Mouse (Mus musculus): ENCODE measurements around the gene Gm21897. TPM values are rescaled to one million over a fixed set of nuclear protein-coding genes. Genes with fewer than 3 reads are reported as not detected.
"Not testable (repeated sequence)": the region's sequence is repeated elsewhere in the genome, so short reads cannot be mapped to it uniquely, and the experiment has no call there.

The Gm21897 gene
- not detected in 2 replicates for polyA plus RNA-seq (2015; fragmentation: Nextera tagmentation; extraction: Ambion mirVana)

DNA sequence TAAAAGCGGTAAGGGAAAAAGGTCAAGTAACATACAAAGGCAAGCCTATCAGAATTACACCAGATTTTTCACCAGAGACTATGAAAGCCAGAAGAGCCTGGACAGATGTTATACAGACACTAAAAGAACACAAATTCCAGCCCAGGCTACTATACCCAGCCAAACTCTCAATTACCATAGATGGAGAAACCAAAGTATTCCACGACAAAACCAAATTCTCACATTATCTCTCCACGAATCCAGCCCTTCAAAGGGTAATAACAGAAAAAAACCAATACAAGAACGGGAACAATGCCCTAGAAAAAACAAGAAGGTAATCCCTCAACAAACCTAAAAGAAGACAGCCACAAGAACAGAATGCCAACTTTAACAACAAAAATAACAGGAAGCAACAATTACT lies at the start of gene Gm21897:
Gene Gm21897, plus strand, starts transcription at position 301 of the 400 bp plus-strand sequence.
- not testable (repeated sequence) for ATAC-seq; H3K4me3 ChIP-seq (ENCODE audit: low read depth, low read length); H3K4me2 ChIP-seq (replicated peaks; ENCODE audit: low read depth, low read length); H3K9me3 ChIP-seq (ENCODE audit: low read length); H3K36me3 ChIP-seq (ENCODE audit: insufficient read depth, low read length); H3K27me3 ChIP-seq (replicated peaks; ENCODE audit: insufficient read depth, low read length); H3K4me1 ChIP-seq (ENCODE audit: insufficient read depth, low read depth, low read length); DNase-seq (ENCODE audit: low spot score); H3K27ac ChIP-seq (ENCODE audit: low read length); H3K9ac ChIP-seq (replicated peaks; ENCODE audit: low read depth)
- no CpG with 5 or more reads among the region's 4 CpGs for WGBS

DNA sequence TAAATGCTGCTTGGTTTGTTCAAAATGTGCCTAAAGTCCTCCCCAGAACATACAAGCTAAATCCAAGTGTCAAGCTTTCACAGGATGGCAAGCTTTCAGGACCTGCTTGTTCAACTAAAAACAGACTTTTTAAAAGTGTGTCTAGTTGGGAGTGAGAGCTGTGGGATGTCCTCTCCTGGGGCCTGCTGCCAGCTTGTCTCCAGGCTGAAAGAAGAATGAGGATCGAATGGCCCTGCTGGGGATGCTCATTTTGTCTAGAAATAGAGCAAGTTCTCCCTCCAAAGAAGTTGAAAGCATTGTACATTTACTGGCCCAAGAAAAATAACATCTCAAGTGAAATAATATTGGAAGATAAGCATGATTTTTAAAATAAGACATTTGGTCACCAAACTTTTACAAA lies 45.0 kb upstream of the Gm21897 start:
- Histone ChIP-seq H3K27me3 (replicated peaks; ENCODE audit: insufficient read depth, low read length) (no peaks in the 10 kb centered on the region), H3K4me1 (ENCODE audit: insufficient read depth, low read depth, low read length) (no peaks in the 10 kb centered on the region), H3K9ac (replicated peaks; ENCODE audit: low read depth) (no peak overlapping the region), H3K4me2 (replicated peaks; ENCODE audit: low read depth, low read length) (no peak overlapping the region), H3K4me3 (ENCODE audit: low read depth, low read length) (no peak overlapping the region), H3K27ac (ENCODE audit: low read length) (no peak overlapping the region), H3K36me3 (ENCODE audit: insufficient read depth, low read length) (no peaks in the 10 kb centered on the region), H3K9me3 (ENCODE audit: low read length) (no peaks in the 10 kb centered on the region)
- TF ChIP-seq CTCF (IDR thresholded peaks at IDR 0.05) = no peak
- TF ChIP-seq EP300 (IDR thresholded peaks at IDR 0.05) = no peak
- 47% methylated on average over 1 of the region's 1 CpGs for WGBS
- DNase-seq (ENCODE audit: low spot score) = no peak
- ATAC-seq = no peak

- TF ChIP-seq CTCF (IDR thresholded peaks at IDR 0.05) (no peak), EP300 (IDR thresholded peaks at IDR 0.05) (no peak)
Observed at GRCm38 (mm10) chr16:15277461-15277860, 39.8 kb upstream of the Gm21897 start.

GRCm38 (mm10) chr16:15293041-15293440 lies 24.2 kb upstream of the Gm21897 start:
- TF ChIP-seq CTCF (IDR thresholded peaks at IDR 0.05) = no peak
- no peak for TF ChIP-seq EP300 (IDR thresholded peaks at IDR 0.05)
- WGBS = 64% methylated on average over 3 of the region's 3 CpGs
- no peak overlapping the region for H3K4me3 ChIP-seq (ENCODE audit: low read depth, low read length)
- H3K27me3 ChIP-seq (replicated peaks; ENCODE audit: insufficient read depth, low read length) = no peaks in the 10 kb centered on the region
- no peaks in the 10 kb centered on the region for H3K36me3 ChIP-seq (ENCODE audit: insufficient read depth, low read length)
- H3K27ac ChIP-seq (ENCODE audit: low read length) = no peak overlapping the region
- H3K4me1 ChIP-seq (ENCODE audit: insufficient read depth, low read depth, low read length) = no peaks in the 10 kb centered on the region
- H3K9me3 ChIP-seq (ENCODE audit: low read length) = no peaks in the 10 kb centered on the region
- ATAC-seq = no peak
- DNase-seq (ENCODE audit: low spot score) = no peak
- no peak overlapping the region for H3K4me2 ChIP-seq (replicated peaks; ENCODE audit: low read depth, low read length)
- no peak overlapping the region for H3K9ac ChIP-seq (replicated peaks; ENCODE audit: low read depth)

More at GRCm38 (mm10) chr16:15277461-15277860, 39.8 kb upstream of the Gm21897 start:
- no peaks in the 10 kb centered on the region for H3K4me1 ChIP-seq (ENCODE audit: insufficient read depth, low read depth, low read length)
- no peak overlapping the region for H3K27ac ChIP-seq (ENCODE audit: low read length)
- no peak for DNase-seq (ENCODE audit: low spot score)
- no peak overlapping the region for H3K4me3 ChIP-seq (ENCODE audit: low read depth, low read length)
- no peaks in the 10 kb centered on the region for H3K36me3 ChIP-seq (ENCODE audit: insufficient read depth, low read length)
- no peaks in the 10 kb centered on the region for H3K9me3 ChIP-seq (ENCODE audit: low read length)
- no peak overlapping the region for H3K4me2 ChIP-seq (replicated peaks; ENCODE audit: low read depth, low read length)
- no peaks in the 10 kb centered on the region for H3K27me3 ChIP-seq (replicated peaks; ENCODE audit: insufficient read depth, low read length)
- no peak for ATAC-seq
- H3K9ac ChIP-seq (replicated peaks; ENCODE audit: low read depth) = no peak overlapping the region

- WGBS = 50% methylated on average over 1 of the region's 1 CpGs
- Histone ChIP-seq H3K9ac (replicated peaks; ENCODE audit: low read depth) (no peak overlapping the region), H3K4me3 (ENCODE audit: low read depth, low read length) (no peak overlapping the region), H3K36me3 (ENCODE audit: insufficient read depth, low read length) (no peaks in the 10 kb centered on the region), H3K4me1 (ENCODE audit: insufficient read depth, low read depth, low read length) (no peaks in the 10 kb centered on the region), H3K9me3 (ENCODE audit: low read length) (no peaks in the 10 kb centered on the region), H3K4me2 (replicated peaks; ENCODE audit: low read depth, low read length) (no peak overlapping the region), H3K27ac (ENCODE audit: low read length) (no peak overlapping the region), H3K27me3 (replicated peaks; ENCODE audit: insufficient read depth, low read length) (no peaks in the 10 kb centered on the region)
- DNase-seq (ENCODE audit: low spot score) (no peak), ATAC-seq (no peak)
- no peak for TF ChIP-seq EP300 (IDR thresholded peaks at IDR 0.05)
- TF ChIP-seq CTCF (IDR thresholded peaks at IDR 0.05) = no peak
Observed at GRCm38 (mm10) chr16:15294289-15294688, 23.0 kb upstream of the Gm21897 start.

DNA sequence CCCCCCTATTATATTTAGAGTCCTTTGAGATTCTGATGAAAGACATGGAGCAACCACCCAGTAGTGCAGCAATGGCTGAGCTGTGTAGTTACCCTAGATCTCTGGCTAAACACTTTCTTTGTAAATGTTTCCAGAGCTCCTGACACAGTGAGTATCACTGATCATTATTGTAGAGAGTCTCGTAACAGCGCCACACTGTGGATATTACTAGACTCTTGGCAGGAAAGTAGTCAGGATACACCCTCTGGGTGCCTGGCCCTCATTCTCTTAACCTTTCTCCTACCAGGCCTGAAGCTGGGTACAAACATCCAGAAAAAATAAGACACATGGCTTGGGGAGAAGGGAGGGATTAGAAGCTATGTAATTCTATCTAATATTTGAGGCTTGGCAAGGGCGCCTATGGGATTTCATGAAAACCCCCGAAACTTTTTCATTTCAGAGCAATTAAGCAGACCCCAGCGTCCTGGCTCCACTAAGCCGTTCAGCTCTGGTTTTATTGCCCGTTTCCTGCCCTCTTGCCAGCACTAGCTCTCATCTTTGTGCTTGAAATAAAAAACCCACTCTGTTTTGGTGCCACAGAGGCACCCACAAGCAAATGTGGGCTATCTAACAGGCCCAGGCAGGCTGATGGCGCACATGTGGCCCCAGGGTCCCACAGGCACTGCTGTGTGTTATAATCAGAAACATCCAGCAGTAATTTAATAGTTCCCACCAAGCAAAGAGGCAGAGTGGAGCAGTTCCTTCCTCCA lies 22.2 kb upstream of the Gm21897 start:
- no peak overlapping the region for H3K9ac ChIP-seq (replicated peaks; ENCODE audit: low read depth)
- H3K4me3 ChIP-seq (ENCODE audit: low read depth, low read length) = no peak overlapping the region
- ATAC-seq (peak; percentile 35; the same call in 1 of the 2 replicates), DNase-seq (ENCODE audit: low spot score) (peak; percentile 47)
- H3K4me1 ChIP-seq (ENCODE audit: insufficient read depth, low read depth, low read length) = no peaks in the 10 kb centered on the region
- no peaks in the 10 kb centered on the region for H3K36me3 ChIP-seq (ENCODE audit: insufficient read depth, low read length)
- H3K27me3 ChIP-seq (replicated peaks; ENCODE audit: insufficient read depth, low read length) = no peaks in the 10 kb centered on the region
- H3K9me3 ChIP-seq (ENCODE audit: low read length) = no peaks in the 10 kb centered on the region
- TF ChIP-seq EP300 (IDR thresholded peaks at IDR 0.05) (no peak), CTCF (IDR thresholded peaks at IDR 0.05) (peak; percentile 61)
- no peak overlapping the region for H3K4me2 ChIP-seq (replicated peaks; ENCODE audit: low read depth, low read length)
- 67% methylated on average over 8 of the region's 8 CpGs for WGBS
- H3K27ac ChIP-seq (ENCODE audit: low read length) = no peak overlapping the region
